Mouse (Mus musculus) stomach, embryonic 15.5 days (tissue): ENCODE measurements around the gene Qtrt1. TPM values are rescaled to one million over a fixed set of nuclear protein-coding genes. Genes with fewer than 3 reads are reported as not detected.

Source experiments
- ATAC-seq: fragments of 200-750 bp; cut with Nextera tagmentation; 2 replicates; pipeline ENCODE4 v1.8.0; 2017; ENCODE audit warnings: low read depth, moderate number of reproducible peaks, moderate TSS enrichment; ENCODE audit not compliant: insufficient read depth, low FRiP score
- H3K27ac ChIP-seq: fragments of 300-500 bp; sonication (generic); 2 replicates; pipeline ENCODE4 v1.5.1; 2015; ENCODE audit warnings: mild to moderate bottlenecking, inconsistent platforms
- H3K27me3 ChIP-seq: fragments of 300-500 bp; sonication (generic); replicated peaks from 2 replicates; pipeline ENCODE4 v1.6.1; 2015; ENCODE audit warnings: inconsistent platforms
- H3K36me3 ChIP-seq: fragments of 300-500 bp; sonication (generic); 2 replicates; pipeline ENCODE4 v1.6.1; 2015; ENCODE audit warnings: inconsistent platforms
- H3K4me1 ChIP-seq: fragments of 300-500 bp; sonication (generic); 2 replicates; pipeline ENCODE4 v1.6.1; 2015; ENCODE audit warnings: inconsistent platforms
- H3K4me2 ChIP-seq: fragments of 300-500 bp; sonication (generic); 2 replicates; pipeline ENCODE4 v1.6.1; 2015; ENCODE audit warnings: mild to moderate bottlenecking, inconsistent platforms
- H3K4me3 ChIP-seq: fragments of 300-500 bp; sonication (generic); replicated peaks from 2 replicates; pipeline ENCODE4 v1.5.1; 2015; ENCODE audit warnings: inconsistent platforms
- H3K9ac ChIP-seq: fragments of 300-500 bp; sonication (generic); 2 replicates; pipeline ENCODE4 v1.6.1; 2015; ENCODE audit warnings: inconsistent platforms
- H3K9me3 ChIP-seq: fragments of 300-500 bp; sonication (generic); 2 replicates; pipeline ENCODE4 v1.6.1; 2016; ENCODE audit warnings: inconsistent platforms
- WGBS: fragments of 180-500 bp; shearing (Covaris S2); methylation state at CpG from one replicate; pipeline ENCODE4 v1.1.7; 2015; 5-methylcytosine and 5-hydroxymethylcytosine counted together
- polyA plus RNA-seq: library from polyadenylated mRNA; unstranded; fragments of >200 nt; fragmentation: Nextera tagmentation; extraction: Ambion mirVana; gene quantifications from 2 replicates; pipeline ENCODE4 v1.2.1, GENCODE M21; 2015

The Qtrt1 gene
- polyA plus RNA-seq: 55.9 and 57.6 TPM in 2 replicates

DNA sequence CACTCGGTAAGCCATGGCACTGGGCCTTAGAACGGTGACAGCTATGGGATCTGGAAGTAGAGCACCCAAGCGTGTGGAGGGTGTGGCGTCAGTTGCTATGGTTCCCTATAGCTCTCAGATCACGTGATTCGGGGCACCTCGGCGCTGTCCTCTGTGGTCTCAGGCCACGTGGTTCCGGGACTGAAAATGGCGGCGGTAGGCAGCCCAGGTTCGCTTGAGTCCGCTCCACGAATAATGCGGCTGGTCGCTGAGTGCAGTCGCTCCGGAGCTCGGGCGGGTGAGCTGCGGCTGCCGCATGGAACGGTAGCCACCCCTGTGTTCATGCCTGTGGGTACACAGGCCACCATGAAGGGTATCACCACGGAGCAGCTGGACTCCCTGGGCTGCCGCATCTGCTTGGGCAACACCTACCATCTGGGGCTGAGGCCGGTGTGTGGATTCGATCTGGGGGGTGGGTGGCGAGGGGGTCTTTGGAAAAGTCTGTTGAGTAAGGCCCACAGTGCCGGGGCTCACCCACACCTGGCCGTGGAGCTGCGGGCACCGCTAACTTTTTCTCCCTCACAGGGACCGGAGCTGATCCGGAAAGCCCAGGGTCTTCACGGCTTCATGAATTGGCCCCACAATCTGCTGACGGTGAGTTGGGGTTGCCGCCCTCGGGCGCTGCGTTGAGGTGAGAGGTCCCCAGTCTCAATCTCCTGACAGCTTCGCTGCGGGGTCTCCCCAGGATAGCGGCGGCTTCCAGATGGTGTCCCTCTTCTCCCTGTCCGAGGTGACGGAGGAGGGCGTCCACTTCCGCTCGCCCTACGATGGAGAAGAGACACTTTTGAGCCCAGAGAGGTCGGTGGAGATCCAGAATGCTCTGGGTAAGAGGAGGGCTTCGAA is at the start of gene Qtrt1:
Gene Qtrt1, plus strand, starts transcription at position 169 of the 882 bp plus-strand sequence.
- Histone ChIP-seq H3K9ac (peak within 1 kb of the TSS; percentile 69), H3K36me3 (0 out of 2 replicates have a peak, but pooled peaks cover 5% of the 10 kb centered on the region), H3K9me3 (no peaks in the 10 kb centered on the region), H3K27me3 (no peaks in the 10 kb centered on the region), H3K4me2 (peak within 1 kb of the TSS; percentile 87), H3K4me1 (peaks cover 6% of the 10 kb centered on the region; the same call in 1 of the 2 replicates), H3K27ac (peak within 1 kb of the TSS; percentile 57; the same call in 1 of the 2 replicates), H3K4me3 (peak within 1 kb of the TSS; percentile 87)
- peak; percentile 94 for ATAC-seq
- WGBS: 1% methylated on average over 53 of the region's 53 CpGs

DNA sequence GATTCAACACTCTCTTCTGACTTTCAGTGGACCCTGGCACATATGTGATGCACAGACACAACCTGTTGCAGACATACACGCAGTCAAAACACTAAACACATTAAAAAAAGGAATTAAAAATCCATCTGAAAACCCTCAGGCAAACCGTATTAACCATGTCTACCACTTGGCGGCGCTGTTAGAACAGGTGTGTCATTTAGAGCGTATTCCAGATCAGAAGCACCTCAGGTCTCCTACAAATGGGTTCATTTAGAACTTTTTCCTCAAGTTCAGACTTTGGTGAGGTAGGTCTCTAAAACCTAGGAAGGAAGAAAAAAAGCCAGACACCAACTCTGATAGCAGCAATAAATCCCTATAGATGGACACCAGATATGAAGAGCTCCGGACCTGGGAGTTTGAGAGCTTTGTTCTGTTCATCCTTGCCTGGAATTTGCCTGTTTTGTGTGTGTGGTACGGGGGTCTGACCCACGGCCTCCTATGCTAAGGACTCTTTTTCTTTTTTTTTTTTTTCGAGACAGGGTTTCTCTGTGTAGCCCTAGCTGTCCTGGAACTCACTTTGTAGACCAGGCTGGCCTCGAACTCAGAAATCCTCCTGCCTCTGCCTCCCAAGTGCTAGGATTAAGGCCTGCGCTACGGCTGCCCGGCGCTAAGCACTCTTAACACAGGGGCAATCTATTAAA is 45.0 kb upstream of the Qtrt1 start:
- H3K27me3 ChIP-seq: no peaks in the 10 kb centered on the region
- 0 out of 2 replicates have a peak overlapping the region, but pooled peaks have one; percentile 13 for H3K9ac ChIP-seq
- ATAC-seq: 0 out of 2 replicates have a peak, but pooled peaks have one; percentile 9
- peak overlapping the region; percentile 82 for H3K4me3 ChIP-seq
- WGBS: 31% methylated on average over 14 of the region's 14 CpGs
- peak overlapping the region; percentile 89 for H3K27ac ChIP-seq
- H3K4me2 ChIP-seq: peak overlapping the region; percentile 72
- H3K36me3 ChIP-seq: no peaks in the 10 kb centered on the region
- no peaks in the 10 kb centered on the region for H3K9me3 ChIP-seq
- peaks cover 12% of the 10 kb centered on the region for H3K4me1 ChIP-seq

DNA sequence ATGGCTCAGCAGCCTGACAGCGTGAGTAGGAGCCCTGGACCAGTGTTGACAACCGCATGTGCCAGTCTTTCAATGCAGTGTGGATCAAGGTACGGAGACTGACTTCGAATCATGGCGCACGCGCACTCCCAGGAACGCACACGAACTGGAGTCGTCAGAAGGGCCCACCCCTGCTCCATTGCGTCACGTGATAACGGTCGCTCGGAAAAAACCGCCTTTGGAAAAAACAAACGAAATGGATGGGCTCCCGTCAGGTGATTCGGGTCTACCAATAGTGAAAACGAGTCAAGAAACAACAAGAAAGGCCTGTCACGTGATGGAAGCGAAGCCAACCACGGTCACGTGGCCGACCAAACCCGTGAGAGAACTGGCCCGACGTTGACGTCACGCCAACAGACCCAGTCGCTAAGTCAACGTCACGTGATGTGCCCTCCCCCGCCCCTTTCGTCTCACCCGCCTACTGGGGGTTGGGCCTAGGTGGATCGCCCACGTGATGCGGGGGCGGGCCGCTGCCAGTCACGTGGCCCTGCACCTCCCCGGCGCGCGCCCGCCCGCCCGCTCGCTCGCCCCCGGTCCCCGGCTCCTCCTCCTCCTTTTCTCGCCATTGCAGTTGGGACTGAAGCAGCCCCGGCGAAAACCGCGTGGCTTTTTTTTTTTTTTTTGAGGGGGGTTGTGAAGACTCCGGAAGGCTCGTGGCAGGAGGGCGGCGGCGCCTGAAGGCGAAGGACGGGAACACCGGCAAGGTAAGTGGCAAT is 44.1 kb upstream of the Qtrt1 start, which contains the start of gene Ilf3:
Gene Ilf3, plus strand, starts transcription at position 515 of the 755 bp plus-strand sequence.
- Histone ChIP-seq H3K9ac (peak within 1 kb of the TSS; percentile 73), H3K27ac (peak within 1 kb of the TSS; percentile 89), H3K9me3 (no peaks in the 10 kb centered on the region), H3K27me3 (no peaks in the 10 kb centered on the region), H3K36me3 (no peaks in the 10 kb centered on the region), H3K4me1 (peaks cover 12% of the 10 kb centered on the region), H3K4me3 (peak within 1 kb of the TSS; percentile 82), H3K4me2 (peak within 1 kb of the TSS; percentile 72)
- under 1% methylated on average over 61 of the region's 66 CpGs for WGBS
- peak; percentile 90 for ATAC-seq

DNA sequence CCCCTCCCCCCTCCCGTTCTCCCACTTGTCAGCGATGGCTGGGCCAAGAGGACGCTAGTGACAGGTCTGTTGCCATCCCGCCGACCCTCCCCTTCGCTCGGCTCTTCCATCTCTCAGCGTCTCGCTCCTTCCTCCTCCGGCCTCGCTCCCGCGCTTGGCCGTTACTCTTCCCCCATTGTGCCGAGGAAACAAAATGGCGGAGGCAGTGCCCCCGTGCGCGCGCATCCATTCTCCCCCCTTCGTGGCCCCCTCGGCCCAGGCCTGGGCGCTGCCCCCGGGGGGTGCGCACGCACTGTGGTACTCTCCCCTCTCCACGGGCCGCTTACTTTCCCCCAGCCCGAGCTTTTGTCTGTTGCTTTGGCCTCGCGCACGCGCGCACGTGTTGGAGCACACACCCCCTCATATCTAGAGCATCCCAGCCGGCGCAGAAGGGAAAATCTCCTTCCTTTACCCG is 43.5 kb upstream of the Qtrt1 start:
- peak overlapping the region; percentile 82 for H3K4me3 ChIP-seq
- peaks cover 12% of the 10 kb centered on the region for H3K4me1 ChIP-seq
- peak overlapping the region; percentile 73 for H3K9ac ChIP-seq
- peak overlapping the region; percentile 67 for H3K4me2 ChIP-seq
- no peaks in the 10 kb centered on the region for H3K27me3 ChIP-seq
- H3K27ac ChIP-seq: peak overlapping the region; percentile 89
- H3K9me3 ChIP-seq: no peaks in the 10 kb centered on the region
- under 1% methylated on average over 34 of the region's 38 CpGs for WGBS
- no peaks in the 10 kb centered on the region for H3K36me3 ChIP-seq
- ATAC-seq: peak; percentile 32

DNA sequence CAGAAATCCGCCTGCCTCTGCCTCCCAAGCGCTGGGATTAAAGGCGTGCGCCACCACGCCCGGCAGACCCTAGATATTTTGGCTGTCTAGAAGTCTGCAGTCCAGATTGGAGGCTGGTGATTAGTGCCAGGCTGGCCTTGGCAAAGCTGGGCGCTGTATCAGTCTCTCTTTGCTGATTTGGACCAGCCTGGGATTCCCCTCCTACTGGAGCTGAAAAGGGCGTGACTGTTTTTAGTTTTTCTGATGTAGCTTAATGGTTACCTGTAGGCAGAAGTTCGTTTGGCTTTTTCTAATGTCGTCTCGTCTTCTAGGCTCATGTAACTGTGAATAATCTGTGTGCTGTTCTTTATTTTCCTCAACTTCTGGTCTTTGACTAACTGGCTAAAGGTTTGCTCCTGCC is 42.6 kb upstream of the Qtrt1 start:
- Histone ChIP-seq H3K4me1 (peaks cover 12% of the 10 kb centered on the region), H3K9ac (no peak overlapping the region), H3K27me3 (no peaks in the 10 kb centered on the region), H3K9me3 (no peaks in the 10 kb centered on the region), H3K36me3 (no peaks in the 10 kb centered on the region), H3K27ac (no peak overlapping the region), H3K4me2 (peak overlapping the region; percentile 67), H3K4me3 (peak overlapping the region; percentile 82)
- 53% methylated on average over 11 of the region's 11 CpGs for WGBS
- no peak for ATAC-seq

DNA sequence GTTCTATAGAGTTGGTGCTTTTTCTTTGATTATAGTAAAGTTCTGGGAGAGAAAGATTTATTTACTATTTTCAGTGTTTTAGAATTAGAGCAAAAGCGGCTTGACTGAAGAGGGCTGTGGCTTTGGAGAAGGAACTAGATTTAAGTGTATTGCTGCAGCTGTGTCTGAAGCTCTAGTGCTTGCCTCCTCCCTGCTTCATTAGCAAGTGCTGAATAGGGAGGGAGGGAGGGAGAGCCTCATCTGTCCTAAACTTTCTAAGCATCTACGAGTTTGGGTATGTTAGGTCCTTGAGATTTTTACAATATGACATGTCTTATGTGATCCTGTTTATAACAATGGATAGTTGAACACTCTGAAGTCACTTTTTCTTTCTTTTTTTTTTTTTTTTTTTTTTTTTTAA is 40.8 kb upstream of the Qtrt1 start:
- Histone ChIP-seq H3K9me3 (no peaks in the 10 kb centered on the region), H3K4me1 (peaks cover 12% of the 10 kb centered on the region), H3K4me2 (no peak overlapping the region)

DNA sequence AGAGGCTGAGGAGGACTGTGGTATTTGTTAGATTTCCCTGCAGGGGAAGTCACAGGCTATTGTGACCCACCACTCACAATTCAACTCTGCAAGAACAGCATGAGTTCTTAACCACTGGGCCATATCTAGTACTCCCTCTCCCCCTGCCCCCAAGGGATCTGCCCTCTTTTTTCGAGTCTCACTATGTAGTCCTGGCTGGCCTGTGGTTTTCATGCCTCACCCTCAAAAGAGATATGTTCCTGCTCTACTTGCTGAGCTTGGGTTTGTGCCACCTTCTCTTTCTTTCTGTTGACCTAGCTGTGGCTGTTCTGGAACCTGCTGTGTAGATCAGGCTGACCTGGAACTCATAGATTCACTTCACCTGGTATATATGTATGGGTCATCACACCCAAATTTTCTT is 39.1 kb upstream of the Qtrt1 start:
- H3K9ac ChIP-seq: no peak overlapping the region
- no peak overlapping the region for H3K27ac ChIP-seq
- H3K4me2 ChIP-seq: no peak overlapping the region
- no peak for ATAC-seq
- 74% methylated on average over 1 of the region's 1 CpGs for WGBS
- H3K4me3 ChIP-seq: no peak overlapping the region
- no peaks in the 10 kb centered on the region for H3K36me3 ChIP-seq
- no peaks in the 10 kb centered on the region for H3K27me3 ChIP-seq
- no peaks in the 10 kb centered on the region for H3K9me3 ChIP-seq
- H3K4me1 ChIP-seq: peaks cover 11% of the 10 kb centered on the region

More for the DNA sequence above, 40.8 kb upstream of the Qtrt1 start:
- H3K4me3 ChIP-seq: no peak overlapping the region
- WGBS: 70% methylated on average over 2 of the region's 2 CpGs
- no peaks in the 10 kb centered on the region for H3K27me3 ChIP-seq
- ATAC-seq: no peak
- H3K9ac ChIP-seq: no peak overlapping the region
- H3K36me3 ChIP-seq: no peaks in the 10 kb centered on the region
- H3K27ac ChIP-seq: no peak overlapping the region

DNA sequence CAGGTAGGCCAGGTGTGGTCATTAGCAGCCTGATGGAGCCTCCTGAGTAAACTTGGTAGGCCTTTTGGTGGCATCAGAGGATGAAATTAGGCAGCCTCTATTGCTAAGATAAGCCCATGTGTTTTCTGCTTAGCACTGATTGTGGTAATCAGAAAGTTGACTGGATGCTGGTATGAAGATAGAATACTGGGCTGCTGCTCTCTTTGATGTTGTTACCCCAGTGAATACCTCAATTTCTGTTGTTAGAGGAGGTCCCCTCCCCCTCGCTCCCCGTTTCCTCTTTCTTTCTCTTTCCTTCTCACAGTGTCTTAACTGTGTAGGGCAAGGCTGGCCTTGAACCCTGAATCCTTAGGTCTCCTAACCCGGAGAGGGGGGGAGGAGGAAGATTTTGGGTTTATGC is 32.4 kb upstream of the Qtrt1 start:
- Histone ChIP-seq H3K4me3 (no peak overlapping the region), H3K4me1 (0 out of 2 replicates have a peak, but pooled peaks cover 8% of the 10 kb centered on the region), H3K27me3 (no peaks in the 10 kb centered on the region), H3K9me3 (no peaks in the 10 kb centered on the region), H3K4me2 (no peak overlapping the region), H3K27ac (no peak overlapping the region), H3K9ac (no peak overlapping the region), H3K36me3 (0 out of 2 replicates have a peak, but pooled peaks cover 5% of the 10 kb centered on the region)
- ATAC-seq: no peak
- WGBS: 64% methylated on average over 3 of the region's 3 CpGs

DNA sequence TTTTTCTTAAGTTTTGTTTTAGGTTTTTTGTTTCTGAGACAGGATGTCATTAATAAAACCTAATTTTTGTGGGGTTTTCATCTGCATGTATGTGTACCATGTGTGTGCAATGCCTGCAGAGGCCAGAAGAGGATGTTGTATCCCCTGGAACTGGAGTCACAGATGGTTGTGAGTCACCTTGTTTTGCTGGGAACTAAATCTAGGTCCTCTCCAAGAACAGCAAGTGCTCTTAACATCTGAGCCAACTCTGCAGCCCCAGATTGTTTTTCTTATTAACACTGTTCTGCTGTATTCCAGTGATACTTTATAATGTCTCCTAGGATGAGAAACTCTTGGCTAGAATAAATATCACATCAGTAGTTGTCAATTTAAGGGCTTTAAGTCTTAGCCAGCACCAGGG is 30.8 kb upstream of the Qtrt1 start:
- H3K4me3 ChIP-seq: no peak overlapping the region
- no peak overlapping the region for H3K27ac ChIP-seq
- ATAC-seq: no peak
- H3K9me3 ChIP-seq: no peaks in the 10 kb centered on the region
- 0 out of 2 replicates have a peak, but pooled peaks cover 5% of the 10 kb centered on the region for H3K36me3 ChIP-seq
- H3K9ac ChIP-seq: no peak overlapping the region
- no peaks in the 10 kb centered on the region for H3K27me3 ChIP-seq
- H3K4me2 ChIP-seq: no peak overlapping the region
- 0 out of 2 replicates have a peak, but pooled peaks cover 8% of the 10 kb centered on the region for H3K4me1 ChIP-seq

DNA sequence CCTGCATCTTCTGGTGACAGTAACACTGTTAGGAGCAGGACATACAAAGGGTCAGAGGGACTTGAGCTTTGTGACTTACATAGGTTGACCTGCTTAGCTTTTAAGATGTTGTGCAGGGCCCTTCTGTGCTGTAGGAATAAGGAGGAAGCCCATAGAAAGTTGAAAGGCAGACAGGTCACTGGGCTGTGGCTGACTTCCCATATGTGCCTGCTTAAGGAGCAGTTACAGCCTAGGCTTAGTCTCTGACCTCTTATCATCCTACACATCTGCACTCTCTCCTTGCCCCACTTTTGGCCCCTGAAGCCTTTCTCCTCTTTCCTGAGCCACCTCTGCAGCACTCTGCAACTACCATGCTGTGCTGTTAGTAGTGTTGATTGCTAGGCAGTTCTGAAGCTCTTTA is 27.7 kb upstream of the Qtrt1 start:
- no peak overlapping the region for H3K4me3 ChIP-seq
- ATAC-seq: no peak
- no peaks in the 10 kb centered on the region for H3K27me3 ChIP-seq
- H3K4me2 ChIP-seq: no peak overlapping the region
- H3K27ac ChIP-seq: no peak overlapping the region
- no peaks in the 10 kb centered on the region for H3K4me1 ChIP-seq
- no peaks in the 10 kb centered on the region for H3K9me3 ChIP-seq
- H3K9ac ChIP-seq: no peak overlapping the region
- peaks cover 12% of the 10 kb centered on the region; the same call in 1 of the 2 replicates for H3K36me3 ChIP-seq

DNA sequence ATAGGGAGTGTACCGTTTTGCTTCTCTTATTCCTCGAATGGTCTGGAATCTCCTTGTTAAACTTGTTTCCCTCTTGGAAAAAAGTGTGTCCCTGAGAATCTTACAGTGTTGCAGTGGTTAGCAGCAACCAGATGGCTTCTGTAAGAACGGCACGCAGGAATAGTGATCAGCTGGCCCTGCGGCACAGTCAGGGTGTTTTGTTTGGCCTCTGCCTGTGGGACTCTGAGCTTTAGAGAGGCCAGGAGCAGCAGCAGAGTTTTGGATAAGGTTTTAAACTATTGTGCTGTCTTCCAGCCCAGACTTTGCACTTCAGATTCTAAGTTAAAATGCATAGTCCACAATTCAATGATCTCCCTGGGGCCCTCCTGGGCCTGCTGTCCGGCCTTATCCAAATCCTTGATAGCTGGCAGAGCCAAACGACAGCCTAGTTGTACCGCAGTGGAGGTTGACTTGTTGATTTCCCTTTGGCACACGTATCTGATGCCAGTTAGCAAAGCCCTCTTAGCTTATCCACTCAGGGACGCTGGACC is 18.9 kb upstream of the Qtrt1 start:
- H3K27me3 ChIP-seq: no peaks in the 10 kb centered on the region
- no peak overlapping the region for H3K4me2 ChIP-seq
- H3K9me3 ChIP-seq: no peaks in the 10 kb centered on the region
- H3K4me3 ChIP-seq: no peak overlapping the region
- H3K9ac ChIP-seq: no peak overlapping the region
- no peak for ATAC-seq
- peaks cover 83% of the 10 kb centered on the region for H3K36me3 ChIP-seq
- no peak overlapping the region for H3K27ac ChIP-seq
- no peaks in the 10 kb centered on the region for H3K4me1 ChIP-seq
- 85% methylated on average over 10 of the region's 10 CpGs for WGBS
